Mouse (Mus musculus) G1E (cell line): ENCODE measurements at regions not wholly inside any gene's neighbourhood (a gene's known extent, or its start where the extent isn't known, plus 50 kb on each side); places are given as distances from the start of the nearest gene placed in this dataset.

Experiments
- ATAC-seq: 2 replicates; pipeline ENCODE4 v1.8.0; 2016; ENCODE audit warnings: mild to moderate bottlenecking; ENCODE audit not compliant: insufficient number of reproducible peaks, poor library complexity, low FRiP score, severe bottlenecking; ENCODE audit errors: extremely low read depth
- DNase-seq: peaks from one replicate; pipeline ENCODE4 v3.0.0; 2012; ENCODE audit warnings: low spot score
- H3K27me3 ChIP-seq: 2 replicates; pipeline ENCODE4 v1.6.1; 2012; ENCODE audit warnings: mild to moderate bottlenecking, low read length, inconsistent platforms; ENCODE audit not compliant: insufficient read depth
- H3K36me3 ChIP-seq: replicated peaks from 2 replicates; pipeline ENCODE3; 2012; ENCODE audit warnings: mild to moderate bottlenecking, inconsistent platforms
- H3K4me1 ChIP-seq: 2 replicates; pipeline ENCODE4 v1.6.1; 2012; ENCODE audit warnings: low read depth, low read length, inconsistent platforms, mixed read lengths; ENCODE audit not compliant: insufficient read depth
- H3K4me3 ChIP-seq: 2 replicates; pipeline ENCODE4 v1.5.1; 2012; ENCODE audit warnings: low read depth, mild to moderate bottlenecking, inconsistent platforms, low read length, moderate library complexity, mixed read lengths
- H3K9me3 ChIP-seq: replicated peaks from 2 replicates; pipeline ENCODE4 v1.6.1; 2012; ENCODE audit warnings: inconsistent platforms
- CTCF ChIP-seq: IDR thresholded peaks from 2 replicates; pipeline ENCODE4 v1.5.1; 2012; ENCODE audit warnings: low read depth, low read length, inconsistent platforms, mixed read lengths
- GATA1 ChIP-seq: IDR thresholded peaks from 2 replicates; pipeline ENCODE4 v1.6.1; 2012; ENCODE audit warnings: borderline replicate concordance, low read length, inconsistent platforms, mixed read lengths
- GATA2 ChIP-seq: IDR thresholded peaks from 2 replicates; pipeline ENCODE4 v1.6.1; 2012; ENCODE audit warnings: low read depth, low read length, inconsistent platforms, borderline replicate concordance
- POLR2AphosphoS5 ChIP-seq: IDR thresholded peaks from 2 replicates; pipeline ENCODE4 v1.6.1; 2012; ENCODE audit warnings: low read depth, low read length, inconsistent platforms; ENCODE audit not compliant: insufficient replicate concordance
- TAL1 ChIP-seq: conservative IDR thresholded peaks from 2 replicates; pipeline ENCODE4 v1.6.1; 2012; ENCODE audit warnings: low read depth, low read length, inconsistent platforms, mixed read lengths

- Histone ChIP-seq H3K4me1 (no peaks in the 10 kb centered on the region), H3K4me3 (no peak overlapping the region), H3K27me3 (no peaks in the 10 kb centered on the region), H3K9me3 (no peaks in the 10 kb centered on the region), H3K36me3 (no peaks in the 10 kb centered on the region)
- ATAC-seq (no peak), DNase-seq (no peak)
- TF ChIP-seq CTCF, result no peak
- TF ChIP-seq POLR2AphosphoS5, result no peak
- TF ChIP-seq GATA2, result no peak
- TF ChIP-seq TAL1, result no peak
Observed at GRCm38 (mm10) chr17:4563641-4564040, 430.5 kb upstream of the Arid1b start.

DNA sequence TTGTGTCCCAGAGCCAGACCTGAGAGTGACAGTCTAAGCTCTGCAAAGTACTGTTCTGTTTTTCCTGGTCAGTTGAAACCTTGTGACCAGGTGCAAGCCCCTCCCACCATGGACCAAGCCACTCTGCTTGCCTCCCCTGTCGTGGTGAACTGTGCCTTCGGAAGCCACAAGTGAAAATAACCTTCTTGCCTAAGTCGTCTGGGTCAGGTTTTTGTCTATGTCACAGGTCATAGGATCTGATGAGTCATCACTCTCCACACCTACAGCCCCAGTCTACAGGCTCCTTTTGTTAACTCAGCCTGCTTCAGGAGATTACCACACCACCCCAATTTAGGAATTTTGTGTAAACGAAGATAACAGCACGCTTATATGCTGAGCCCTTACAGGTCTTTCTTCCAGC lies 417.2 kb upstream of the Arid1b start:
- H3K27me3 ChIP-seq, result peaks cover 12% of the 10 kb centered on the region; the same call in 1 of the 2 replicates
- DNase-seq, result no peak
- no peaks in the 10 kb centered on the region for H3K4me1 ChIP-seq
- ATAC-seq, result no peak
- H3K36me3 ChIP-seq, result no peaks in the 10 kb centered on the region
- TF ChIP-seq POLR2AphosphoS5, result no peak
- no peak for TF ChIP-seq GATA1
- TF ChIP-seq TAL1, result no peak
- no peak for TF ChIP-seq CTCF
- no peaks in the 10 kb centered on the region for H3K9me3 ChIP-seq
- H3K4me3 ChIP-seq, result no peak overlapping the region

GRCm38 (mm10) chr17:4581851-4582250 lies 412.3 kb upstream of the Arid1b start:
- no peaks in the 10 kb centered on the region for H3K4me1 ChIP-seq
- no peak overlapping the region for H3K4me3 ChIP-seq
- no peaks in the 10 kb centered on the region for H3K9me3 ChIP-seq
- ATAC-seq (no peak), DNase-seq (no peak)
- no peaks in the 10 kb centered on the region for H3K27me3 ChIP-seq
- no peaks in the 10 kb centered on the region for H3K36me3 ChIP-seq
- TF ChIP-seq GATA1, result no peak
- no peak for TF ChIP-seq POLR2AphosphoS5
- TF ChIP-seq TAL1, result no peak
- no peak for TF ChIP-seq CTCF
- TF ChIP-seq GATA2, result no peak

DNA sequence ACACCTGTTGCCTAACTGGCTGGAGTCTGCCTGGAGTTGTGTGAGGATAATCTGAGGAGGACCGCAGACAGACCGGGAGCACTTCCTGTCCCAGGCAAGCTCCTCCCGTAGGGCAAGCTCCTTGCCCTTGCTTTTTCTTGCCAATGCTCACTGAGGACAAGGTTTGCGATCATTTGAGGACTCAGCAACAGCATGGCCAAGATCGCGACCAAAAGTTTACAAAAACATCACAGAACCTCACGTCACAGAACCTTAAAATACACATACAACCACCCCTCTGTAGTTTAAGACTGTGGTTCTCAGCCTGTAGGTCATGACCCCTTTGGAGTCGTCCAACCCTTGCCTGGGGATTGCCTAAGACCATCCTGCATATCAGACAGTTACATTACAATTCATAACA lies 383.7 kb upstream of the Arid1b start:
- no peak overlapping the region for H3K4me3 ChIP-seq
- ATAC-seq (no peak), DNase-seq (no peak)
- H3K4me1 ChIP-seq, result no peaks in the 10 kb centered on the region
- TF ChIP-seq GATA2, result no peak
- TF ChIP-seq POLR2AphosphoS5, result no peak
- TF ChIP-seq CTCF, result no peak
- TF ChIP-seq GATA1, result no peak
- no peak for TF ChIP-seq TAL1
- 0 out of 2 replicates have a peak, but pooled peaks cover 2% of the 10 kb centered on the region for H3K27me3 ChIP-seq
- peaks cover 4% of the 10 kb centered on the region; the same call in 1 of the 2 replicates for H3K9me3 ChIP-seq
- H3K36me3 ChIP-seq, result no peaks in the 10 kb centered on the region

DNA sequence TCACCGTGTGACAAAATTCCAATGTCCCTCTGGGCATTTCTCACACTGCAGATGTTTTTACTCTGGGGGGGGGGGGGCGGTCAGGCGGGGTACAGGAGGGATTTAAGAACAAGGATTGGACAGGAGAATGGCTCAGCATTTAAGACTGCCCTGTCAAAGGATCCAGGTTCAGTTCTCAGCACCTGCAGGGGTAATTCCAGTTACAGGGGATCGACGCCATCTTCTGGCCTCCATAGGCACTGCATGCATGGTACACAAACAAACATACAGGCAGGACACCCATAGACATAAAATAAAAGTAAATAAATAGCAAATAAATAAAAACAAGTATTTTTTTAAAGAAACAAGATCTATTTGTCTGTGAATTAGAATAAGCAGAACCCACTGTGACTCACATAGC lies 383.1 kb upstream of the Arid1b start:
- H3K9me3 ChIP-seq, result peaks cover 4% of the 10 kb centered on the region; the same call in 1 of the 2 replicates
- ATAC-seq (no peak), DNase-seq (no peak)

DNA sequence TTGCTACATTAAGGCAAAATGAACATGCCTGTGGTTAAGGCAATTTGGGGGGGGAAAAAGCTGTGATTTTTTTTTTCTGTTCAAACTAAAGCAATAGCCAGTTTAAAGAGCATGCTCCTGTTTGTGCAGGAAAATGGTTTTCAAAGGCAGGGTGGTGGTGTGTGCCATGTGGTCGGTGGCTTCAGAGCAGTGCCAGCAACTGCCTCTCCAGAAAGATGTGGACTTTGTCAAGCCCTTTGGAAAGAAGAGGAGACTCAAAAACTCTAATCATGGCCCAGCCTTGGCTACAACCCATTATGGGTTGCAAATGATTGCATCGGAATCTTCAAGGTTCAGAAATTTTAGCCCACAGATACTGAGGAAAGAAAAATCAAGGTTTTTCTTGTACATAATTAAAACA lies 382.4 kb upstream of the Arid1b start:
- peaks cover 4% of the 10 kb centered on the region; the same call in 1 of the 2 replicates for H3K9me3 ChIP-seq
- no peak overlapping the region for H3K4me3 ChIP-seq
- DNase-seq (no peak), ATAC-seq (no peak)
- no peak for TF ChIP-seq GATA2
- TF ChIP-seq GATA1, result no peak
- no peak for TF ChIP-seq CTCF
- TF ChIP-seq POLR2AphosphoS5, result no peak
- no peak for TF ChIP-seq TAL1
- no peaks in the 10 kb centered on the region for H3K4me1 ChIP-seq
- H3K27me3 ChIP-seq, result 0 out of 2 replicates have a peak, but pooled peaks cover 2% of the 10 kb centered on the region
- H3K36me3 ChIP-seq, result no peaks in the 10 kb centered on the region

More for the DNA sequence above, 383.1 kb upstream of the Arid1b start:
- Histone ChIP-seq H3K36me3 (no peaks in the 10 kb centered on the region), H3K4me1 (no peaks in the 10 kb centered on the region), H3K4me3 (no peak overlapping the region), H3K27me3 (0 out of 2 replicates have a peak, but pooled peaks cover 2% of the 10 kb centered on the region)
- TF ChIP-seq TAL1 (no peak), POLR2AphosphoS5 (no peak), GATA2 (no peak), CTCF (no peak), GATA1 (no peak)

DNA sequence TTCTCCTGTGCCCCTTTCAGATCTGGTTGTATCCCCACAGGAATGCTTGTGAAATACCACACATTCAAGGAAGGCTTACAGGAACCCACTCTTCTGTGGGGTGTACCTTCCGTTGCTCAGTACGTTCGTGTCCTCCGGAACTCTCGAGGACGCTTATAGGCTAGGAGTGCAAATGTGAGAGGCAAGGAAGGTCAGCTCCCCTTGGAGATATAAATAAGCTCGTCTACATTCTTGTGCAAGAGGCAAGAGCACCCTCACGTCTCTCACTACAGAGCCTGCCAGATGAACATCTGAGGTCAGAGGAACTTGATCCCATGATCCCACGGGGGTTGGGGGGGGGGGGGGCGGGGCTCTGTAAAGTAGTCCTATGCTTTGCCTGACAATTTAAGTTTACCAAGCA lies 382.0 kb upstream of the Arid1b start:
- no peaks in the 10 kb centered on the region for H3K36me3 ChIP-seq
- DNase-seq (no peak), ATAC-seq (no peak)
- no peaks in the 10 kb centered on the region for H3K4me1 ChIP-seq
- no peak for TF ChIP-seq TAL1
- no peak for TF ChIP-seq GATA2
- no peak overlapping the region for H3K4me3 ChIP-seq
- peaks cover 4% of the 10 kb centered on the region; the same call in 1 of the 2 replicates for H3K9me3 ChIP-seq
- 0 out of 2 replicates have a peak, but pooled peaks cover 2% of the 10 kb centered on the region for H3K27me3 ChIP-seq
